Mouse (Mus musculus): ENCODE results near the gene Irf2bp2.

Irf2bp2 gene

DNA sequence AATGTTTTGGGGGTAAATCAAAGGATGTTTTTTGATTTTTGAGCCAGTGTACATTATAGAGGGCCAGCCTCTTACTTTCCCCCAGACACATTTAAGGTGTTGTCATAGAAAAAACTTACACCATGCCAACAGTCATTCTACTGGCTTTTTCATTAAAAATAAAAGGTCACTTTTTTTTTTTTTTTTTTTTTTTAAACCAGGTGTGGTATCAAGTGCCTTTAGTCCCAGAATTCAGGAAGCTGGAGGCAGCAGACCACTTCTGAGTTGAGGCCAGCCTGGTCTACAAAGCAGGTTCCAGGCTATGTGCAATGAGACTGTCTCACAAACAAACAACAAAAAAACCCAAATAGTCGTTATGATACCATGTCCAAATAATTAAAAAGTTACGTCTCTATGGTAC is 7.7 kb downstream of the Irf2bp2 start:
- DNase-seq: no peak

DNA sequence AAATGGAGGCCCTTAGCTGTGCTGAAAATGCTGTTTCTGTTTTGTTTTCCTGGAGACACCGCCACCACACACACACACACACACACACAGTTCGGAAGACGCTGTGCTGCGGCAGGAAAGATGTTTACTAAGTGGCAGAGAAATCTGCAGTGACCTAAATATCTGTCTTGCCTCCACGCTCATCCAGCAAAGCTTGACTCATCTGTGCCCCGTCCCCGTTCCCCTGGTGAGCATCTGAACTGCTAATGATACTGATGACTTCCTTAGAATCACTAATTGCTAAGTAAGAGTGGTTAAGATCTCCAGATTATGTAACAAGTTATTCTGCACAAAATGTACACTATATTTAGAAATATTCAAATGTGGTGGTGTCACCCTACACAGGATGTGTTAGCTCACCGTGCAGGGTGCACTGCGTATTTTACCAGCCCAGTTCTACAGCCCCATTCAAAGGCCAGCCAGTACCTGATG is 8.2 kb downstream of the Irf2bp2 start:
- DNase-seq: peak; percentile 49

DNA sequence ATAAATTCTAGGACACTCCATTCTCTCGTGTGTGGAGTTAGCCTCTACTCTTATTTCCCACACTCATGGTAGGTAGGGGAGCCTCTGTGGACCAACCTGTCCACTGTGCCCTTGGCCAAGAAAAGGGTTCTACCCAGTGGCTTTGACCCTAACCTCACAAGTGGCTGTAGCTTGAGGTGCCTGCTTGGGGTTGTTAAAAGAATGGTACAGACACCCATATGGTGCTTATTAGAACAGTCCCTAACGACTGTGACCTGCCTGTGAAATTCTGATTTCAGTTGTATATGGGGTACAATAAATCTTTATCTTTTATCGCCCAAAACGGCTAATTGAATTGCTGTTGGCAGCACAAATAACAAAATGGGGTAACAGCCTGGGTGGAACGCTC is 8.9 kb downstream of the Irf2bp2 start:
- no peak for DNase-seq

DNA sequence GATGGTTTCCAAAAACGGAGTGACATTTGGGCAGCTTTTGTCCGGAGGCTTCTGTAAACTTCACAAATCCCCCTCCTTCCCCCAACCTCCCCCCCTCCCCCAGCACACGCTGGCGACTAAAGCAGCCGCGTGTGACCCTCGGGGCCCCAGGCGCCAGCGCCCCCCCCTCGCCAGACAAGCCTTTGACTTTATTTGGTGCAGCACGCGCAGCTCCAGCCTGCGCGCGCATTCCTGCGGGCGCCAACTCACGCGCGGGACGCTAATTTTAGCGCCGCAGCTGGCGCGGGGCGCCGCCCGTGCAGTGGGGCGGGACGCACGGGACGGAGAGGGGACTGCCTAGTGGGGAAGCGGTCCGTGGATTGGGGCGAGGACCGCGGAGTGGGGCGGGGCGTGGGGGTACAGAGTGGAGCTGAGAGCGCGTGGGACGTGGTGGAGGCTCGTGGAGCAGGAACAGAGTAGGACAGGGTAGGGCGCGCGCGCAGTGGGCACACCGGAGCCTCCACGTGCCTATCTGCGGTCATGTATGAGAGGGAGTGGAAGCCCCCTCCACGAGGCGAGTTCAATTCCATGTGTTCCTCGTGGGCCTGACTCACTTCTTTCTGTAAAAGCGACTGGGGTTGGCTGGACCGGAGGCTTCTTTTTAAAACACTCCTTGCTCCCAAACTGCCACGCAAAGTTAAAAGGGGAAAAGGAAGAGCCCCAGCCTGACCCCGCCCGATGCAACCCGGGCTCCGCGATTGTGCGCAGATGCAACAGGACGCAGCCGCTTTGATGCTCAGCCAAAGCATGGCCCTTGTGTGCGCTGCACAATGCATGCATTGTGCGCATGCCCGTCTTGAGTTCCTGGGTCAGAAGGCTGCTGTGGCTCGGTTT is 9.6 kb downstream of the Irf2bp2 start:
- peak; percentile 75 for DNase-seq

DNA sequence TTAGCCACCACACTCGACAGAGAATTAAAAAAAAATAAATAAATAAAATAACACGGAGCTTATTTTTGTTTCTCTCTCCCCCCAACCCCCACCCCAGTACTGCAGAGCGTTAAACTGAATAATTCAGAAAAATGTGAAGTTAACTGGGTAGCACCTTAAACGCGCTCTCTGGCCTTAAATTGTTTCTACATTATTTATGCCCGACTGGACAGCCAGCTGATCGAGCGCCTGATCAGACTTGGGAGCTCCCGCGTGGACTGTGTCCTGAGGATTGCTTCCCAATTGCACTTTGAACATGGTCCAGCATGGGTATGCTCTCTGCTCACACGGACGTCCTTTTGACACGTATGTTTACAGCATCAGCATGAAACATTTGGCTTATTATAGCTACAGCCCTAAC is 10.3 kb downstream of the Irf2bp2 start:
- peak; percentile 70 for DNase-seq

DNA sequence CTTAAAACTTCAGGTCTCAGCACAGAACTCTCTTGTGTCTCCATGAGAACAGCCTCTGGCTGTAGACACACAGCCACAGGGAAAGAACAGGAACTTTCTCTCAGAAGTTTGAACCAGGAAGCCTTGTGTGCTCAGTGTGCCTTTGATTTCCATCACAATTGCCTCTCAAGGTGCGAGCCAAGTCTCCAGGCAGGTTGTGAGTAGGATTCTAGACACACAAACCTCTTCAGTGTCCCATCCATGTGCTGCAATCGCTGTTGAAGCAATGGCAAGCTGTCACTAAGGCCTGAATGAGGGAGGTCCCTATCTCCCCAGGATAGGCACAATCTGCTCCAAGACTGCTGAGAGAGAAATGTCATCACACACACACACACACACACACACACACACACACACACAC is 10.8 kb downstream of the Irf2bp2 start:
- peak; percentile 42 for DNase-seq

DNA sequence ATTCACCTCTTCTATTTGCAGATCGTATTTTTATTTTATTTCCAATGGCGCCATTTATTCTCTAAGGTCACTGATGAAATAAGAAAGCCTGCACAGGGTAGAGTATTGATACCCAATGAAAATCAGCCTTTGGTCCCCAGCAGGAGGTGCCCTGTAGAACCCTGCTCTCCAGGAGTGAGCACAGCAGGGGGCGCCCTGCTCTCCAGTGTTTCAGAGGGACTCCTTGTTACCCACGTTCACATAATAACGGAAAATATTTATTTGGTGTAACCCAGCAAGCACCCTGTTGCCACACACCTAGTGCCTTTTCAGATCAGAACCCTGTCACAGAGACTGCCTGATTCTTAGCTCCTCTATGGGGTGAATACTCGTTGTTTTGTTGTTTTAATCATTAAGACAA is 11.3 kb downstream of the Irf2bp2 start:
- peak; percentile 61 for DNase-seq

DNA sequence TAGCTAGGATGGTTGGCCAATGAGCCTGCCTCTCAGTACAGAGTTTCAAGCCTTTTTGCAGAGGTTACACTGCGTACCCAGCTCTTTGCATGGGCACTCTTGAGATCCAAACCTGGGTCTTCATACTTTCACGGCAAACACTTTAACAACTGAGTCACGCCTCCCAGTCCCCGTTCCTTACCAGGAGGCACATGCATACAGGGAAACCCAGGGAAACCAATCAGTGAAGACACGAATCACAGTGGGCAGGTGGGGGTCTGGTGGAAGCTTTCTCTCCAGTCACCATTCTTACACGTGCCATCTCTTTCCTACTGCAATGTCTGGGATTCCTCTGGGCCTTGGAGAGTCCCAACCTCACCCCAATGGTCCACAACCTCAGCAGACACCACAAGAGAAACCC is 12.1 kb downstream of the Irf2bp2 start:
- no peak for DNase-seq

DNA sequence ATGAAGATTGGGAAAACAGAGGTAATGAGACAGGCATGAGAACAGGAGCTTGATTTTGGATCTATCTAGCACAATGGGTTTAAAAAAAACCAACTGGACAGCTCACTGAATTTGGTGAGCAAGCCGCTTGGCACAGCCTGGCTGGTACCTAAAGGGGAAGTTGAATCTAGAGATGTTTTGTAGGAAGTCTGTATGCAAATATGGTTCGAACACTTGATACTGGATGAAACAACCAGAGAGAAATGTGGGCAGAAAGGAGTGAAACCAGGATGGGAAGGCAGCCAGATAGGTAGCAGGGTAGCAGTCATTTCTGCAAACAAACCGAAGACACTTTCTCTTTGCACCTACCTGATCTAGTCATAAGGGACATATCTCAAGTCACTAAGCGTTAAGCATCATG is 13.0 kb downstream of the Irf2bp2 start:
- no peak for DNase-seq

DNA sequence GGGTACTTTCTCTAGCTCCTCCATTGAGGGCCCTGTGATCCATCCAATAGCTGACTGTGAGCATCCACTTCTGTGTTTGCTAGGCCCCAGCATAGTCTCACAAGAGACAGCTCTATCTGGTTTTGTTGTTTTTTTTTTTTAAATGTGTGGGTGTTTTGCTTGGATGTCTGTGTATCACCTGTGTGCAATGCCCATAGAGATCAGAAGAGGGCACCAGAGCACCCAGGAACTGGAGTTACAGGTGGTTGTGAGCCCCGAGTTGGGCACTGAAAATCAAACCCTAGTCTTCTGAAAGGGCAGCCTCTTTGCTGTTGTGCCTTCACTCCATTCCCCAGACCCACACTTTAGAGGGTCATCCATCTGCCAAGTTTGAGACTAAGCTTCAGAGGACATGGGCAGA is 13.7 kb downstream of the Irf2bp2 start:
- DNase-seq: no peak

DNA sequence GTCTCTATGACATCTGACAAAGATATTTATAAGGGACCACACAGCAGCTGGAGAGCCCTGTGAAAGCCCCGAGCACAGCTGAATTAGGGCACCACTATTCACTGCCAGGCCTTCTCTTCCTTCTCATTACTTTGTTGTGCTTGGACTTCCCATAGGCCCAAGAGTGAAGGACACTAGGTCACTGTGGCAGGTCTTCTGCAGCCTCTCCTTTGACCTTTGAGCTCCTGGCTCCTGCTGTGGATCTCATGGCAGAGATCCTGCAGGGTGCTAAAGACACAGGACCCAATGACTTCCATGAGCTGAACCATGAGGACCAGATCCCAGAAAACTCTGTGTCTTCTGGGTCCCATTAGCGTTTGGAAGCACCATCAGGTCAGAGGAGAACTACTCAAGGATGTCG is 15.1 kb downstream of the Irf2bp2 start:
- no peak for DNase-seq

DNA sequence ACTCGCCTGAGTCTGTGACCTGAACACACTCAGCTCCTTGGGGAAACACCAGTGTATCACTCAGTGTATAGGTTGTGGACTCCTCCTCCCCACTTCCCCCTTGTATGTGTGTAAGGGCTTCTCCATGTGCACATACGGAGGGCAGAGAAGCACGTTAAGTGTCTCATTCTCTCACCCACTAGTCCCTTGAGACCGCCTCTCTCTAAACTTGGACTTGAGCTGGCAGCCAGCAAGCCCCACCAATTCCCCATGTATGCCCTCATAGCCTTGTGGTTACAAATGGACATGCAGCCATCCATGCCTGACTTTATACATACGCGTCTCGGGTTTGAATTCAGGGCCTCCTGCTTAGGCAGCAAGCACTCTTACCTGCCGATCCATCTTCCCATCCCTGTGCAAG is 16.9 kb downstream of the Irf2bp2 start:
- DNase-seq: no peak

DNA sequence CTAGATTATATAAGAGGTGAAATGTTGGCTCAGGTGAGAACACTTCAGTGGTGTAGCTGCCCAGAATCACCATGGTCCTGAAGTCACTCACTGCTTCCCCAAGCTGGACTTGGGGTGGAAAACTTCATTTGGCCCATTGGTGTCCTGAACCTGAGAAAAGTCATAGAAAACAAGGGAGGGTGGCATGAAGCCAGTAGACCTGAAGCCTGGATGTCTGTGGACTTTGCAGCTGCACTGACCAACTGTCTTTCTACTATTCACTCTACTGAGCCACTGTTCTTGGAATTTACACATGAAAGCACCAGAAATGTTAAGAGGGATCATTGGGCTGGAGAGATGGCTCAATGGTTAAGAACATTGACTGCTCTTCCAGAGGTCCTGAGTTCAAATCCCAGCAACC is 17.7 kb downstream of the Irf2bp2 start:
- no peak for DNase-seq

DNA sequence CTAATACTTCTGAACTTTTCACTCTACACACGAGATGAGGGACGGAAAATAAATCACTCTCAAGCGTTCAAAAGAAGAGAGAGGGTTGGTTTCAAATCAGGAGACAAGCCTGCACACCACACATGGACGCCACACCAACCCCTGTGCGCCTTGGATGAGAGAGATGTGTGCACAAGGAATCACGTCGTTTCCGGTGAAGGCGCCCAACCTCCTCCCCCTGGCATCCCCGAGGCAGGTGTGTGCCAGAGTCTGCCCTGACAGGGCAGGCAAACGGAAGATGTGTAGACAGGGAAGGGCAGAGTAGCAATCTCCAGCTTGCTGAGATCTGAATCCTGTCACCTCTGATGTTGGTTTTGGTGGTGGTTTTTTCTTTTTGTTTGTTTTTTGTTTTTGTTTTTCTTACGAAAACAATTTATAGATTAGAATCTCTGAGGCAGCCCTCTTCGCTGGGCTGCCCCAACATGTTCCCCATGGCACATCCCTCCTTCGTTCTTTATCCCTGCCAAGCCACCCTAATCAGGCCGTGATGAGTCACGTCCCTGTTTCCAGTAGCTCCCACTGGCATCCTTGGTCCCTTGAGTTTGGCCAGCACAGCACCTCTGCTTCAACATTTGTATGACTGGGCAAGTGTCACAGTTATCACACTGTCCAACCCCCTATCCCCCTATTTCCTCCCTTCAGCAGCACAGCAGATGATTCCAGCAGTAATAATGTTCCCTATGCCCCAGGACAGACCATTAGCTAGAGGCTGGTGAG is 18.7 kb downstream of the Irf2bp2 start:
- no peak for DNase-seq

DNA sequence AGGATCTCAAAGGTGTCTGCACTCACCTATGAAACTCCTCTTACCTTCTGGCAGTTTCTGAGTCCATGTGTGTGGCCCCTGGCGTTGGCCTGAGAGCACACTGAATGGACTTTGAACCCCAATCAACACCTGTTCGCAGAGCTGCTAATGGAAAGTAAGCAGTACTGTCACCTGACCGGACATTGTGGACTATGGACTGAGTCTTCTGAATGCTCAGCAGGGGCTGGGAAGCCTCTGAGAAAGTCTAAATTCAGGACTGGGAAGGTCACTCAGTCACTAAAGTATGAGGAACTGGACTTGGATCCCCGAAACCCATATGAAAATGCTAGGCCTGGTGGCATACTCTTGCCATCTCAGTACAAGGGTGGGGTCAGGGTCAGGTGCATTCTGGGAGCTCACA is 19.9 kb downstream of the Irf2bp2 start:
- no peak for DNase-seq

DNA sequence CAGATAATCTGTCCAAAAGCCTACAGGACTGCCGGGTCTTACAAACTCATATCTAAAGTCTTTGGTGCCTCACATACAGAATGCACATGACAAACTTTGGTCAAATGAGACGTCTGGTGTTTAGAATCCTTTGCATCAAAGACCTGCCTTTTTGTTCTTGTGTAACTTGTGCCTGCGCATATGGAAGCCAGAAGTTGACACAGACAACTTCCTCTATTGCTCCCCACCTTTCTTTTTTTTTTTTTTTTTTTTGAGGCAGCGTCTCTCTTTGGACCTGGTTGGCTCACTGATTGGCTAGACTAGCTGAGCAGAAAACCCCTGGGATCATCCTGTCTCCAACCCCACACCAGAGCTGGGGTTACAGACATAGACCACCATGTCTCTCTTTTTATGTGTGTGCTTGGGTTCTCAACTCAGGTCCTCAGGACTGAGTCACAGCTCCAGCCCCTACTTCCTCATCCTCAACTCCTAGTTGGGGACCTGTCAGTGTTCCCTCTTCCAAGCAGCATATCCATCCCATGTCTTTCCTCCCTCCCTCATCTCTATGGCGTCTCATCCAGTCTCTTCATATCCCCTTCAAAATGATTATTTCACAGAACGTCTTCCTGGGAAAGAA is 20.6 kb downstream of the Irf2bp2 start:
- no peak for DNase-seq

DNA sequence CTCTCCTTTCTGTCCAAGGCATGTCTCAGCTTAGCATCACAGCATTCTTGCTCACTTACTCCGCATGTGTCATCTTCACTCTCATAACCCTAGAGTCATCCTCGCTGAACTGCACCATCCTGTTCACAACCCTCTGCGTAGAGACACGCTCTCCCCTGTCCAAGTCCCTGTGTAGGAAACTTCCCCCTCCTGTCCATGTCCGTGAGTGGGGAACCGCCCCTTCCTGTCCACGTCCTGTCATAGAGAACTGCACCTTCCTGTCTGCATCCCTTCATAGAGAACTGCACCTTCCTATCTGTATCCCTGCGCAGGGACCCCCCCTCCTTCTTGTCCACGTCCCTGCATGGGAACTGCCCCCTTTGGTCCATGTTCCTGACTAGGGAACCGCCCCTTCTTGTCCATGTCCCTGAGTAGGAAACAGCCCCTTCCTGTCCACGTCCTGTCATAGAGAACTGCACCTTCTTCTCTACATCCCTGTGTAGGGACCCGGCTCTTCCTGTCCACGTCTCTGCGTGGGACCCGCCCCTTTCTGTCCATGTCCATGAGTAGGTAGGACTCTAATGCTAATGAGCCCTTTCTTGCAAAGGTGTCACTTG is 22.6 kb downstream of the Irf2bp2 start:
- no peak for DNase-seq

DNA sequence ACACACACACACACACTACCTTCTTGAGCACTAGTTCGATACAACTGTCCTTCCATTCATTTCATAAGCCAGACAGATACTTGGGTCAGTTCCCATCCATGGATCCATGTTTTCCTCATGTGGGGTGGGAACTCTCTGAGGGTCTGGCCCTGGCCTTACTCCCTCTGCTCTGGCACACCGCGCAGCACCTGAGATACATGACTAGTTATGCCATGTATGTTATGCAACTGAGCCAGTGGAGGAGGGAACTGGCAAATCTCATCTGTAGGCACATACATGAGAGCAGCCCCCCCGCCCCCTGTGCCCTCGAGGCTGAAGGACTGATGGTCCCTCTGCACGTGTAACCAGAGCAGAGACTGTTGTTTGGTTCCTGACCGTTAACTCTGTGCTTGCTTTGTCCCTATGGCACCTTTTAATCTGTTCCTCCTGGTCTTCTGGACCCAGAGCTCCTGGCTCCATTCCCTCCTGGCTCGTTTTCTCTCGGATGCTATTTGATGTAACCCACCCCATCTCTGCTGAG is 23.2 kb downstream of the Irf2bp2 start:
- DNase-seq: no peak

DNA sequence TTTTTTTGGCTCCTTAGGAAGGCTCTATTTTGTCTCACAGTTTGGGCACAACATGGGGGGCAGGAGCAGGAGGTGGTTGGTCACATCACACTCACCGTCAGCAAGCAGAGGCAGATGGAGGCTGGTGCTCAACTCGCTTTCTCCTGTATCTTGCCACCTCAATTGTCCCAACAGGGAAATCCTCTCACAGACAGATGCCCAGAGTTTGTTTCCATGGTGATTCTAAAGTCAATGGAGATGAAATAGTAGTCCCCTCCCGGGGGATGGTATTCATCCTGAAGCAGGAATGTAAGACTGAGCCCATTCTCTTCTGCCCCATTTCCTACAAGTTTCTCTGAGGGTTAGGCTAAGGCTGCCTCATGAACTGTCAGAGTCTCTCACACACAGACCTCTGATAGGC is 23.7 kb downstream of the Irf2bp2 start:
- DNase-seq: no peak

DNA sequence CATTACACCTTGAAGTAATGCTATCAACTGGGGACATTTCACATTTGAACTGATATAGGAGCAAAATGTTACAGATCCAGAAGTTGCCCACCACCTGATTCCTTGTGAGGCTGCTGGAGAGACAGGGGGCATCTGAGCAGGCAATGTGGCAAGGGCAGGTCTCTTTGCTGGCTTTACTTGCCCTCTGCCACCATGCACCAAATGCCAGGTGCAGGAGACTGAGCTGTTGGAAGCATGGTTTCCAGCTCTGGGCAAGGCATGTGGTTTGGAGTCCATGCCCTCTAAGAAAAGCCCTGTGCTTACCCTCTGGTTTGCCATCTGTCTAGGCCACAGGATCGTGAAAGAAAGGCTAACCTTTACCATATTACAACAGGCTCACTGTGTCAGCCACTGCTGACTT is 24.1 kb downstream of the Irf2bp2 start:
- DNase-seq: no peak

DNA sequence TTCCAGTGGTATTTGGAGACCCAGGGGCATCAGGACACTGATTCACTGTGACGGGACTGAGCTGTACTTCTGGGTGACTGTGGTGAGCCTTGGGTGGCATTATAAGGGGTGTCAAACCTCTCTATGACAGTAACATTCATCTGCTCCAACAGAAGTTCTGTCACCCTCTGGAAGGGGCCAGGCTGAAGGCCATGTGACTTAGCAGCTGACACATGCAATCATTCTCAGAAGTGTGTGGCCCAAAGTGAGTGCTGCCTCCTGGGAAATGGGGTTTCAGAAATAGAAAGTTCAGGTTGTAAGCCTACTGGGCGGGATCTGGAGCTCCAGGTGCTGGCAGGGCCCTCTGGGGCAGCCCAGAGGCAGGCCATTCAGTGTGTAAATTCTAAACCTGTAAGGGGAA is 26.1 kb downstream of the Irf2bp2 start:
- no peak for DNase-seq

DNA sequence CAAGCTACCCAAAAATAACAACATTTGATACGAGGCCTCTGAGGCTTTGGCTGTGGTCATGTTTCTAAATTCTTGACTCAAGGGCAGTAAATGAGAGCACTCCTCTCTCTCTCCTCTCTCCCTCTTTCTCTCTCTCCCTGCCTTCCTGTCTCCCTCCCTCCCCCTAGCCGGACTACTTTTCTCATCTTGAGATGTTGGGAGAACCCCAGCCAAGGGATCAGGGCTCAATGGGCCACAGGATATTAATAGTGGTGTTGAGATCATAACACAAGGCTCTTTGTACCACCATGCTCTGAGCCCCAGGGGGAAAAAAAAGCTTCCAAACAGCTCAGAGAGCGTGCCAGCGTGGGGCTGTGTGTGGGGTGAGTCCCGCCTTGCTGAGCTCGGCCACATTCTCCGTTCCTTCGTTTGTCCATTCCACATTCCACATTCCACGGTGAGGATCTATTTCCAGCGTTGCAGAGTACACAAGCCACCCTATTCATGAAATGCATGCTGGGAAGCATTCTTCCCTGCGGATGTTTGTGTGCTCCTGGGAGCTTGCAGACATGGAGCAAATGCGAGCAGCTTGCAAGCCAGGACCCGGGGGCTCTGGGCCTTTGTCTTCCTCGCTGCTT is 27.2 kb downstream of the Irf2bp2 start:
- no peak for DNase-seq

DNA sequence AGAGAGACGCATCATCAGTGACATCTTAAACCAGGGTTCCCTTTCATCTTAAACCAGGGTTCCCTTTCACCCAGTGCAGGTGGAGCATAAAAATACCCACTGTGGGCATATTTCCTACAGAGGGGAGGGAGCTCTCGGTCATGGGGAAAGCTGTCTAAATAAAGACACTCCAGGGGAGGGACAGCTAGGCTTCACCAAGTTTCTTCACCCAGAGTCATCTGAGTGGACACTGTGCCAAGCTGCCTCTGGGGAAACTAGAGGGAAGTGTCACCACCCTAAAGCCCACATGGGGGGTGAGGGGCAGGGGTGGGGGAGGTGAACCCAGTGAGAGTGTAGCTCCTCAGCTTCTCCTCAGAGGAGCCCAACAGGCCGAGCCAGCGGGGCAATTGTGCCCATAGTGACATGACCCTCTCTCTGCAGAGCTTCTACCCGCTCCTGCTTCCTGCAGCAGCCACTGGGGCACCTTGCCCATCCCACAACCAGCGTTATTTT is 27.8 kb downstream of the Irf2bp2 start:
- DNase-seq: no peak

Data from cerebellum, adult 9-10 months (tissue).